Mouse (Mus musculus): ENCODE data around the gene Adra2b. TPM values are rescaled to one million over a fixed set of nuclear protein-coding genes. Genes with fewer than 3 reads are reported as not detected.

Adra2b gene
- polyA plus RNA-seq, 1 experiment: not detected

- Histone ChIP-seq H3K4me3 (ENCODE audit: insufficient read depth, low read length) (no peak overlapping the region), H3K4me1 (ENCODE audit: control insufficient read depth, insufficient read depth, low read length) (no peaks in the 10 kb centered on the region), H3K27ac (ENCODE audit: insufficient read depth, low read length) (no peak overlapping the region)
- TF ChIP-seq CTCF (IDR thresholded peaks at IDR 0.05; ENCODE audit: borderline replicate concordance, insufficient read depth, low read length): no peak
- TF ChIP-seq POLR2A (IDR thresholded peaks at IDR 0.05; ENCODE audit: low read depth, low read length): no peak
These were observed 1.4 kb downstream of the Adra2b start for GRCm38 (mm10) chr2:127364452-127364851.

- no peak for TF ChIP-seq CTCF (IDR thresholded peaks at IDR 0.05; ENCODE audit: borderline replicate concordance, insufficient read depth, low read length)
- H3K27ac ChIP-seq (ENCODE audit: insufficient read depth, low read length): no peak overlapping the region
- H3K4me1 ChIP-seq (ENCODE audit: control insufficient read depth, insufficient read depth, low read length): no peaks in the 10 kb centered on the region
- H3K4me3 ChIP-seq (ENCODE audit: insufficient read depth, low read length): no peak overlapping the region
These were observed 4.3 kb downstream of the Adra2b start for GRCm38 (mm10) chr2:127367126-127367820.

- no peaks in the 10 kb centered on the region for H3K4me1 ChIP-seq (ENCODE audit: control insufficient read depth, insufficient read depth, low read length)
- H3K4me3 ChIP-seq (ENCODE audit: insufficient read depth, low read length): no peak overlapping the region
- H3K27ac ChIP-seq (ENCODE audit: insufficient read depth, low read length): no peak overlapping the region
- TF ChIP-seq CTCF (IDR thresholded peaks at IDR 0.05; ENCODE audit: borderline replicate concordance, insufficient read depth, low read length) (no peak), POLR2A (IDR thresholded peaks at IDR 0.05; ENCODE audit: low read depth, low read length) (no peak)
These were observed 6.8 kb downstream of the Adra2b start for GRCm38 (mm10) chr2:127369703-127370376.

GRCm38 (mm10) chr2:127370561-127371483, 7.8 kb downstream of the Adra2b start:
- no peak overlapping the region for H3K27ac ChIP-seq (ENCODE audit: insufficient read depth, low read length)
- no peak overlapping the region for H3K4me3 ChIP-seq (ENCODE audit: insufficient read depth, low read length)
- no peaks in the 10 kb centered on the region for H3K4me1 ChIP-seq (ENCODE audit: control insufficient read depth, insufficient read depth, low read length)
- TF ChIP-seq CTCF (IDR thresholded peaks at IDR 0.05; ENCODE audit: borderline replicate concordance, insufficient read depth, low read length): no peak
- no peak for TF ChIP-seq POLR2A (IDR thresholded peaks at IDR 0.05; ENCODE audit: low read depth, low read length)

- Histone ChIP-seq H3K27ac (ENCODE audit: insufficient read depth, low read length) (no peak overlapping the region), H3K4me3 (ENCODE audit: insufficient read depth, low read length) (no peak overlapping the region), H3K4me1 (ENCODE audit: control insufficient read depth, insufficient read depth, low read length) (no peaks in the 10 kb centered on the region)
- no peak for TF ChIP-seq CTCF (IDR thresholded peaks at IDR 0.05; ENCODE audit: borderline replicate concordance, insufficient read depth, low read length)
- TF ChIP-seq POLR2A (IDR thresholded peaks at IDR 0.05; ENCODE audit: low read depth, low read length): no peak
These were observed 8.5 kb downstream of the Adra2b start for GRCm38 (mm10) chr2:127371484-127371861.

- Histone ChIP-seq H3K4me3 (ENCODE audit: insufficient read depth, low read length) (no peak overlapping the region), H3K4me1 (ENCODE audit: control insufficient read depth, insufficient read depth, low read length) (no peaks in the 10 kb centered on the region), H3K27ac (ENCODE audit: insufficient read depth, low read length) (no peak overlapping the region)
- no peak for TF ChIP-seq POLR2A (IDR thresholded peaks at IDR 0.05; ENCODE audit: low read depth, low read length)
- TF ChIP-seq CTCF (IDR thresholded peaks at IDR 0.05; ENCODE audit: borderline replicate concordance, insufficient read depth, low read length): no peak
These were observed 9.1 kb downstream of the Adra2b start for GRCm38 (mm10) chr2:127372082-127372481.

- no peak overlapping the region for H3K27ac ChIP-seq (ENCODE audit: insufficient read depth, low read length)
- H3K4me3 ChIP-seq (ENCODE audit: insufficient read depth, low read length): no peak overlapping the region
- TF ChIP-seq POLR2A (IDR thresholded peaks at IDR 0.05; ENCODE audit: low read depth, low read length) (no peak), CTCF (IDR thresholded peaks at IDR 0.05; ENCODE audit: borderline replicate concordance, insufficient read depth, low read length) (no peak)
- H3K4me1 ChIP-seq (ENCODE audit: control insufficient read depth, insufficient read depth, low read length): no peaks in the 10 kb centered on the region
These were observed 11.1 kb downstream of the Adra2b start for GRCm38 (mm10) chr2:127374131-127374530.

GRCm38 (mm10) chr2:127375087-127375486, 12.1 kb downstream of the Adra2b start:
- no peak for TF ChIP-seq POLR2A (IDR thresholded peaks at IDR 0.05; ENCODE audit: low read depth, low read length)
- TF ChIP-seq CTCF (IDR thresholded peaks at IDR 0.05; ENCODE audit: borderline replicate concordance, insufficient read depth, low read length): no peak

GRCm38 (mm10) chr2:127375759-127376341, 12.8 kb downstream of the Adra2b start:
- no peak for TF ChIP-seq CTCF (IDR thresholded peaks at IDR 0.05; ENCODE audit: borderline replicate concordance, insufficient read depth, low read length)
- no peak for TF ChIP-seq POLR2A (IDR thresholded peaks at IDR 0.05; ENCODE audit: low read depth, low read length)
- Histone ChIP-seq H3K4me3 (ENCODE audit: insufficient read depth, low read length) (no peak overlapping the region), H3K4me1 (ENCODE audit: control insufficient read depth, insufficient read depth, low read length) (no peaks in the 10 kb centered on the region), H3K27ac (ENCODE audit: insufficient read depth, low read length) (no peak overlapping the region)

More at GRCm38 (mm10) chr2:127375087-127375486, 12.1 kb downstream of the Adra2b start:
- no peaks in the 10 kb centered on the region for H3K4me1 ChIP-seq (ENCODE audit: control insufficient read depth, insufficient read depth, low read length)
- no peak overlapping the region for H3K4me3 ChIP-seq (ENCODE audit: insufficient read depth, low read length)
- H3K27ac ChIP-seq (ENCODE audit: insufficient read depth, low read length): no peak overlapping the region

All from embryonic fibroblast, embryonic 13.5 days (primary cell).